Mouse (Mus musculus) spleen, adult 2 months (tissue): ENCODE results near the gene Mpped2.

Experiments
- CTCF ChIP-seq: fragments of 200-500 bp; IDR thresholded peaks from 2 replicates; pipeline ENCODE4 v1.5.1; 2011; ENCODE audit warnings: mild to moderate bottlenecking, inconsistent platforms; ENCODE audit not compliant: insufficient read depth, insufficient read length, insufficient replicate concordance; ENCODE audit errors: extremely low read depth
- POLR2A ChIP-seq: fragments of 200-500 bp; IDR thresholded peaks from 2 replicates; pipeline ENCODE4 v1.6.1; 2011; ENCODE audit warnings: low read depth, low read length, inconsistent platforms

DNA sequence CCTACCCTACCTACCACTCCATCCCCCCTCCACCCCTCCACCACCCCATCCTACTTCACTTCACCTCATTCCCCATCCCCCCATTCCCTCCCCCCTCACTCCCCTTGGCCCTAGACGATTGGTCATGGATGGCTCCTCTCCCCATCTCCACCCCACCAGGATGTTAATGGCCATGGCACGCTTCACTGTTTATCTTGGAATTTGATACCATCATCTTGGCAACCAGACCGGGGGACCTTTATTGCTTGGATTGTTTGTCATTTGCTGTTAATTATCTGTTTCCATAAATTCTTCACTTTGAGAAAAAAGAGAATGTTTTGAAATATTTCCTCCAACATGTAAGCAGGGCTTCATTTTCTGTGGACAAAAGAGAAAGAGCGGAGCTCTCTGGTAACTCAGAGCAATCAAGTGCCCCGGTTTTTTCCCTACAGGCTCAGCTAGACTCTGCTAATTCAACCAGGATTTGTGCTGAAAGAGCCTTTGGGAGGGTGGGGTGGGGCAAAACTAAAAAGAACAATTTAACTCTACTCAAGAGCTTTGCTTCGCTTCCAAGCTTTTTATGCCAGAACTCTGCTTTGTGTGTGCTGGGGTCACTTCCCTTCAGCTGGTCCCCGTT lies 17.9 kb downstream of the Mpped2 start:
- TF ChIP-seq CTCF (no peak), POLR2A (no peak)
